30 mouse cellular contexts compared by ENCODE assay signal in the genomic region with DNA sequence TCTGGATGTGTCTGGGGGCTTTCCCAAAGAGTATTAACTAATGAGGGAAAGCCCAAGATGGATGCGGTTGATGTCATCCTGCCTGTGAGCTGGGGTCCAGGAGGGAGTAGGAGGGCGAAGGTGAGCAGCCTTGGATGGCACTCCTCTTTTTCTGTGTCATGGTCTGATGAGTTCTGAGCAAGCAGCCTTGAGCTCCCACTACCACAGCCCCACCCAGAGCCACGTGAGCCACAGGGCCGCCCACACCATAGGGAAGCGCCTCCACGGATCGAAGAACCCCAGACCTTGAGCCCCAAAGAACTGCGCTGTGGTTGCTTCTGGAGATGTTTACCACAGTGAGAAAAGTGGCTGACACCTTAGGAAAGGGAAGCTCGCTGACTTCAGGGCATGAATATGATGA. TPM values are rescaled to one million over a fixed set of nuclear protein-coding genes. Genes with fewer than 3 reads are reported as not detected.
DNase-seq lines count a peak whose midpoint lies in the region; ATAC-seq and TF ChIP-seq lines count a peak whose summit lies in the region.
"Had no signal": no experiment of that assay in that cellular context is flagged by ENCODE, and none has a peak within 500 bp of the region (broad histone marks: within the 10 kb centered on the region; RNA-seq: fewer than 3 reads in every experiment).

No protein-coding gene starts in this region.

- no peak for TF ChIP-seq CTCF in cerebellum, adult 2 months (IDR thresholded peaks at IDR 0.05; ENCODE audit: borderline replicate concordance, insufficient read depth, low read depth, low read length)

- H3K27me3 ChIP-seq in heart, embryonic 12.5 days (replicated peaks) = peaks cover 74% of the 10 kb centered on the region
- H3K27me3 ChIP-seq in kidney, embryonic 16.5 days (ENCODE audit: insufficient read depth, low read length) = no peaks in the 10 kb centered on the region
- no peaks in the 10 kb centered on the region for H3K27me3 ChIP-seq in cerebellum, adult 2 months (ENCODE audit: control insufficient read depth, insufficient read depth, low read length)
- H3K27me3 ChIP-seq: embryonic facial prominence, embryonic 15.5 days; limb, embryonic 15.5 days; liver, embryonic 15.5 days; midbrain, embryonic 12.5 days; neural tube, embryonic 15.5 days had no signal

- 67% methylated on average over 9 of the region's 9 CpGs for WGBS in heart, embryonic 12.5 days
- WGBS in kidney, embryonic 16.5 days = 70% methylated on average over 9 of the region's 9 CpGs
- 83% methylated on average over 9 of the region's 9 CpGs for WGBS in cerebellum, adult 2 months

- H3K27ac ChIP-seq in heart, embryonic 12.5 days (ENCODE audit: poor library complexity, severe bottlenecking) = no peak overlapping the region
- H3K27ac ChIP-seq in kidney, embryonic 16.5 days (ENCODE audit: low read length) = no peak overlapping the region
- no peak overlapping the region for H3K27ac ChIP-seq in cerebellum, adult 2 months (ENCODE audit: insufficient read depth, low read length)
- H3K27ac ChIP-seq: embryonic facial prominence, embryonic 15.5 days; forebrain, embryonic 10.5 days; hindbrain, embryonic 14.5 days; limb, embryonic 15.5 days; liver, embryonic 15.5 days; midbrain, embryonic 12.5 days; neural tube, embryonic 15.5 days; stomach, postnatal 0 days had no signal

- ATAC-seq in heart, embryonic 12.5 days (ENCODE audit: insufficient number of reproducible peaks, low FRiP score) = no peak
- ATAC-seq in kidney, embryonic 16.5 days (ENCODE audit: low FRiP score, low TSS enrichment) = peak; percentile 65; the same call in 1 of the 2 replicates
- ATAC-seq: lung, postnatal 0 days had no signal

- peak overlapping the region; percentile 47 for H3K4me2 ChIP-seq in heart, embryonic 12.5 days
- no peak overlapping the region for H3K4me2 ChIP-seq in kidney, embryonic 16.5 days (replicated peaks; ENCODE audit: low read depth, low read length)
- H3K4me2 ChIP-seq: embryonic facial prominence, embryonic 15.5 days; hindbrain, embryonic 14.5 days; limb, embryonic 15.5 days; liver, embryonic 15.5 days; midbrain, embryonic 12.5 days; neural tube, embryonic 15.5 days had no signal

- H3K9ac ChIP-seq in heart, embryonic 12.5 days = no peak overlapping the region
- H3K9ac ChIP-seq in kidney, embryonic 16.5 days (replicated peaks; ENCODE audit: low read length) = no peak overlapping the region
- H3K9ac ChIP-seq: embryonic facial prominence, embryonic 15.5 days; hindbrain, embryonic 14.5 days; limb, embryonic 15.5 days; liver, embryonic 15.5 days; midbrain, embryonic 12.5 days; neural tube, embryonic 15.5 days had no signal

- DNase-seq in heart, postnatal 4 days = no peak
- DNase-seq in spleen, adult 18-20 months = peak; percentile 22 to 31
- DNase-seq in spleen, adult 12 weeks (ENCODE audit: low spot score) = no peak
- DNase-seq in thymus, postnatal 25 days = peak; percentile 22
- no peak for DNase-seq in cerebellum, adult 2 months
- DNase-seq in neural tube, embryonic 10.5 days (ENCODE audit: extremely low spot score, low spot score) = no peak
- DNase-seq: cerebellum, adult 18-20 months; cerebellum, postnatal 36 days; right cerebral cortex, postnatal 14 days had no signal

- TF ChIP-seq POLR2A in cerebellum, adult 2 months (IDR thresholded peaks at IDR 0.05; ENCODE audit: borderline replicate concordance, insufficient read depth, low read length) = no peak

- no peaks in the 10 kb centered on the region for H3K9me3 ChIP-seq in heart, embryonic 12.5 days (replicated peaks)
- H3K9me3 ChIP-seq in kidney, embryonic 16.5 days (ENCODE audit: low read length) = no peaks in the 10 kb centered on the region
- H3K9me3 ChIP-seq: embryonic facial prominence, embryonic 15.5 days; forebrain, embryonic 10.5 days; limb, embryonic 15.5 days; liver, embryonic 15.5 days; midbrain, embryonic 12.5 days; neural tube, embryonic 15.5 days had no signal

- no peaks in the 10 kb centered on the region for H3K36me3 ChIP-seq in heart, embryonic 12.5 days
- H3K36me3 ChIP-seq in kidney, embryonic 16.5 days (ENCODE audit: insufficient read depth, low read length) = no peaks in the 10 kb centered on the region
- H3K36me3 ChIP-seq: embryonic facial prominence, embryonic 15.5 days; forebrain, embryonic 10.5 days; limb, embryonic 15.5 days; liver, embryonic 15.5 days; midbrain, embryonic 12.5 days; neural tube, embryonic 15.5 days had no signal

- no peak overlapping the region for H3K4me3 ChIP-seq in heart, embryonic 12.5 days
- H3K4me3 ChIP-seq in kidney, embryonic 16.5 days (ENCODE audit: low read length) = no peak overlapping the region
- no peak overlapping the region for H3K4me3 ChIP-seq in cerebellum, adult 2 months (replicated peaks; ENCODE audit: insufficient read depth, low read depth, low read length)
- H3K4me3 ChIP-seq: embryonic facial prominence, embryonic 15.5 days; forebrain, embryonic 10.5 days; limb, embryonic 15.5 days; liver, embryonic 15.5 days; midbrain, embryonic 12.5 days; neural tube, embryonic 15.5 days had no signal

- H3K4me1 ChIP-seq in heart, embryonic 12.5 days (replicated peaks) = peaks cover 28% of the 10 kb centered on the region
- peaks cover 12% of the 10 kb centered on the region for H3K4me1 ChIP-seq in kidney, embryonic 16.5 days (ENCODE audit: insufficient read depth, low read length)
- no peaks in the 10 kb centered on the region for H3K4me1 ChIP-seq in cerebellum, adult 2 months (ENCODE audit: control insufficient read depth, insufficient read depth, low read length)
- H3K4me1 ChIP-seq: embryonic facial prominence, embryonic 15.5 days; limb, embryonic 15.5 days; neural tube, embryonic 15.5 days had no signal

RNA-seq across cellular contexts. Expression of a gene that starts 6.0 kb away (rescaled TPM):
- 2.1 and 2.5 TPM in 2 replicates for polyA plus RNA-seq in heart, embryonic 12.5 days (2016; fragmentation: Nextera tagmentation; extraction: Ambion mirVana)
- 1 to 10 TPM; 1.5 to 1.7 TPM for total RNA-seq in heart, postnatal 4 days (2021)
- polyA plus RNA-seq in kidney, embryonic 16.5 days (2015; fragmentation: Nextera tagmentation; extraction: Ambion mirVana) = 0.35 and 0.56 TPM in 2 replicates
- 19.9 and 25.1 TPM in 2 replicates for polyA plus RNA-seq in cerebellum, adult 2 months (2012; rRNA removed)
- total RNA-seq: granulocyte monocyte progenitor cell, adult 5-6 weeks; megakaryocyte progenitor cell, adult 5-6 weeks; MEL had no signal
- polyA plus RNA-seq: forebrain, embryonic 10.5 days; liver, embryonic 15.5 days; midbrain, embryonic 12.5 days had no signal

RNA-seq across cellular contexts. Expression of a gene that starts 21.6 kb away (rescaled TPM):
- polyA plus RNA-seq in heart, embryonic 12.5 days (2016; fragmentation: Nextera tagmentation; extraction: Ambion mirVana) = not detected in 2 replicates
- not detected for total RNA-seq in heart, postnatal 4 days (2021)
- polyA plus RNA-seq in kidney, embryonic 16.5 days (2015; fragmentation: Nextera tagmentation; extraction: Ambion mirVana) = not detected in 2 replicates
- polyA plus RNA-seq in cerebellum, adult 2 months (2012; rRNA removed) = not detected in 2 replicates
- total RNA-seq: adrenal gland, postnatal 4 days; gastrocnemius, adult 8-10 months; granulocyte monocyte progenitor cell, adult 5-6 weeks; layer of hippocampus, postnatal 25 days; left cerebral cortex, postnatal 25 days; megakaryocyte progenitor cell, adult 5-6 weeks; MEL had no signal
- polyA plus RNA-seq: embryonic facial prominence, embryonic 15.5 days; forebrain, embryonic 10.5 days; heart, postnatal 0 days; hindbrain, embryonic 14.5 days; intestine, embryonic 14.5 days; limb, embryonic 15.5 days; liver, embryonic 15.5 days; midbrain, embryonic 12.5 days; neural tube, embryonic 15.5 days; urinary bladder, adult 2 months had no signal

RNA-seq across cellular contexts. Expression of a gene that starts 34.0 kb away (rescaled TPM):
- 6.7 and 7.3 TPM in 2 replicates for polyA plus RNA-seq in heart, embryonic 12.5 days (2016; fragmentation: Nextera tagmentation; extraction: Ambion mirVana)
- 10 to 100 TPM; 61.7 to 65.3 TPM for total RNA-seq in heart, postnatal 4 days (2021)
- not detected in 2 replicates for polyA plus RNA-seq in kidney, embryonic 16.5 days (2015; fragmentation: Nextera tagmentation; extraction: Ambion mirVana)
- polyA plus RNA-seq in cerebellum, adult 2 months (2012; rRNA removed) = not detected in 2 replicates
- total RNA-seq: gastrocnemius, adult 8-10 months; granulocyte monocyte progenitor cell, adult 5-6 weeks; left cerebral cortex, postnatal 25 days; megakaryocyte progenitor cell, adult 5-6 weeks; MEL had no signal
- polyA plus RNA-seq: embryonic facial prominence, embryonic 15.5 days; forebrain, embryonic 10.5 days; hindbrain, embryonic 14.5 days; intestine, embryonic 14.5 days; limb, embryonic 15.5 days; lung, postnatal 0 days; midbrain, embryonic 12.5 days; neural tube, embryonic 15.5 days; stomach, postnatal 0 days had no signal

RNA-seq across cellular contexts. Expression of a gene that starts 44.0 kb away (rescaled TPM):
- polyA plus RNA-seq in heart, embryonic 12.5 days (2016; fragmentation: Nextera tagmentation; extraction: Ambion mirVana) = not detected in 2 replicates
- total RNA-seq in heart, postnatal 4 days (2021) = under 1 TPM in 1 of 2 experiments, not detected in 1; 0.21 TPM
- not detected in 2 replicates for polyA plus RNA-seq in kidney, embryonic 16.5 days (2015; fragmentation: Nextera tagmentation; extraction: Ambion mirVana)
- polyA plus RNA-seq in cerebellum, adult 2 months (2012; rRNA removed) = 0.08 and 0.13 TPM in 2 replicates
- total RNA-seq: adrenal gland, postnatal 4 days; gastrocnemius, adult 8-10 months; granulocyte monocyte progenitor cell, adult 5-6 weeks; layer of hippocampus, postnatal 25 days; megakaryocyte progenitor cell, adult 5-6 weeks; MEL had no signal
- polyA plus RNA-seq: forebrain, embryonic 10.5 days; heart, postnatal 0 days; hindbrain, embryonic 14.5 days; limb, embryonic 15.5 days; liver, embryonic 15.5 days; midbrain, embryonic 12.5 days; neural tube, embryonic 15.5 days; urinary bladder, adult 2 months had no signal

RNA-seq across cellular contexts. Expression of a gene that starts 59.2 kb away (rescaled TPM):
- polyA plus RNA-seq in heart, embryonic 12.5 days (2016; fragmentation: Nextera tagmentation; extraction: Ambion mirVana) = 3.6 and 4.3 TPM in 2 replicates
- 10 to 100 TPM; 32.9 to 34.0 TPM for total RNA-seq in heart, postnatal 4 days (2021)
- 5.2 and 5.5 TPM in 2 replicates for polyA plus RNA-seq in kidney, embryonic 16.5 days (2015; fragmentation: Nextera tagmentation; extraction: Ambion mirVana)
- 8.0 and 8.1 TPM in 2 replicates for polyA plus RNA-seq in cerebellum, adult 2 months (2012; rRNA removed)
- total RNA-seq: MEL had no signal

Comparison
In these comparisons a context has a peak if more than half of its experiments do, and no peak if none do; other contexts are left out.
1. DNase-seq: peak in spleen, adult 18-20 months (2 of 2) and thymus, postnatal 25 days (single experiment); none in heart, postnatal 4 days (single experiment), spleen, adult 12 weeks (single experiment), cerebellum, adult 2 months (0 of 2) and neural tube, embryonic 10.5 days (single experiment).